In the genomic region with DNA sequence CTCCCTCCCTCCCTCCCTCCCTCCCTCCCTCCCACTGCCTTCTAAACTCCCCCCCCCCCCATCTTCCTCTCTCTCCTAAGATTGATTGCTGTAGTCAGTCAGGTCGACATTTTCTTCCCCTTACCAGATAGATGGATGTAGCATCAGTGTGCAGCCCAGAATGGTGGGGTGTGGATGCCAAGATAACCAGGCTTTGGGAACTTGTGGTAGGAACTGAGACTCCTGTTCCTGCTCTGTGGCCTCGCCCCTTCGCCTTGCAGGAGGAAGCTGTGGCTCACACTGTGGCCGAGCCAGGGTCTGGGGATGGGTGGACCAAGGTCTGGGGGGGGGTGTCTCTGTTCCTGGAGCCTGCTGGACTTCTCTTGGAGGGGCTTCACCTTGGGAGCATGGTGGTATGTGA, we compare ENCODE assay signal across 24 mouse cellular contexts. TPM values are rescaled to one million over a fixed set of nuclear protein-coding genes. Genes with fewer than 3 reads are reported as not detected.
DNase-seq lines count a peak whose midpoint lies in the region; ATAC-seq and TF ChIP-seq lines count a peak whose summit lies in the region.
"Had no signal": no experiment of that assay in that cellular context is flagged by ENCODE, and none has a peak within 500 bp of the region (broad histone marks: within the 10 kb centered on the region; RNA-seq: fewer than 3 reads in every experiment).

No protein-coding gene starts in this region.

- no peak overlapping the region for H3K9ac ChIP-seq in midbrain, embryonic 11.5 days (ENCODE audit: low read length)
- no peak overlapping the region for H3K9ac ChIP-seq in midbrain, embryonic 14.5 days (replicated peaks; ENCODE audit: low read length)
- H3K9ac ChIP-seq in hindbrain, embryonic 12.5 days = no peak overlapping the region
- H3K9ac ChIP-seq in lung, postnatal 0 days (replicated peaks; ENCODE audit: low read depth) = no peak overlapping the region
- H3K9ac ChIP-seq: heart, embryonic 15.5 days; limb, embryonic 13.5 days; midbrain, embryonic 12.5 days had no signal

- peak; percentile 12 for DNase-seq in midbrain, embryonic 11.5 days (ENCODE audit: low spot score, missing footprints)
- no peak for DNase-seq in midbrain, embryonic 14.5 days
- no peak for DNase-seq in lung, postnatal 25 days (ENCODE audit: low spot score)
- no peak for DNase-seq in lung, postnatal 0 days (ENCODE audit: low spot score)
- DNase-seq: adrenal gland, postnatal 25 days; cerebellum, adult 11-12 months; cerebellum, postnatal 10 days; gastrocnemius, postnatal 36 days; heart, postnatal 4 days; kidney, adult 9 months; kidney, postnatal 14 days; layer of hippocampus, postnatal 36 days; lung, postnatal 10 days; thymus, adult 18-20 months; thymus, postnatal 4 days had no signal

- no peaks in the 10 kb centered on the region for H3K36me3 ChIP-seq in midbrain, embryonic 11.5 days (ENCODE audit: control insufficient read depth, insufficient read depth, low read length)
- no peaks in the 10 kb centered on the region for H3K36me3 ChIP-seq in midbrain, embryonic 14.5 days (ENCODE audit: control insufficient read depth, insufficient read depth, low read length)
- no peaks in the 10 kb centered on the region for H3K36me3 ChIP-seq in hindbrain, embryonic 12.5 days
- H3K36me3 ChIP-seq in lung, postnatal 0 days (ENCODE audit: insufficient read depth, low read length) = no peaks in the 10 kb centered on the region
- H3K36me3 ChIP-seq: heart, embryonic 15.5 days; limb, embryonic 13.5 days; midbrain, embryonic 12.5 days had no signal

- 87% methylated on average over 4 of the region's 4 CpGs for WGBS in midbrain, embryonic 11.5 days
- WGBS in midbrain, embryonic 14.5 days = 79% methylated on average over 4 of the region's 4 CpGs
- 75% methylated on average over 4 of the region's 4 CpGs for WGBS in hindbrain, embryonic 12.5 days
- 60% methylated on average over 4 of the region's 4 CpGs for WGBS in lung, postnatal 0 days

- no peak overlapping the region for H3K27ac ChIP-seq in midbrain, embryonic 11.5 days (ENCODE audit: low read depth, low read length)
- no peak overlapping the region for H3K27ac ChIP-seq in midbrain, embryonic 14.5 days (replicated peaks; ENCODE audit: low read depth, low read length)
- H3K27ac ChIP-seq in hindbrain, embryonic 12.5 days = no peak overlapping the region
- H3K27ac ChIP-seq in lung, postnatal 0 days (ENCODE audit: low read length) = no peak overlapping the region
- H3K27ac ChIP-seq: heart, embryonic 15.5 days; hindbrain, postnatal 0 days; layer of hippocampus, adult 2 months; limb, embryonic 13.5 days; midbrain, embryonic 12.5 days had no signal

- ATAC-seq in midbrain, embryonic 11.5 days (ENCODE audit: low FRiP score) = no peak
- no peak for ATAC-seq in midbrain, embryonic 14.5 days (ENCODE audit: low FRiP score, low TSS enrichment)
- peak; percentile 61 for ATAC-seq in granulocyte monocyte progenitor cell, adult 5-6 weeks (replicated peaks; ENCODE audit: poor library complexity, severe bottlenecking)
- ATAC-seq in megakaryocyte, adult 5-6 weeks (ENCODE audit: poor library complexity, severe bottlenecking) = peak; percentile 65
- ATAC-seq in hindbrain, embryonic 12.5 days (ENCODE audit: low FRiP score) = no peak
- ATAC-seq in lung, postnatal 0 days = no peak
- ATAC-seq: hindbrain, postnatal 0 days; intestine, embryonic 16.5 days had no signal

- H3K4me2 ChIP-seq in midbrain, embryonic 11.5 days = no peak overlapping the region
- H3K4me2 ChIP-seq in midbrain, embryonic 14.5 days (ENCODE audit: low read length) = no peak overlapping the region
- H3K4me2 ChIP-seq in hindbrain, embryonic 12.5 days (replicated peaks) = no peak overlapping the region
- H3K4me2 ChIP-seq in lung, postnatal 0 days (replicated peaks; ENCODE audit: low read depth, low read length) = no peak overlapping the region
- H3K4me2 ChIP-seq: heart, embryonic 15.5 days; limb, embryonic 13.5 days; midbrain, embryonic 12.5 days had no signal

- H3K27me3 ChIP-seq in midbrain, embryonic 11.5 days (ENCODE audit: control insufficient read depth, insufficient read depth, low read length) = no peaks in the 10 kb centered on the region
- no peaks in the 10 kb centered on the region for H3K27me3 ChIP-seq in midbrain, embryonic 14.5 days (ENCODE audit: control insufficient read depth, insufficient read depth, low read length)
- no peaks in the 10 kb centered on the region for H3K27me3 ChIP-seq in hindbrain, embryonic 12.5 days
- H3K27me3 ChIP-seq in lung, postnatal 0 days (replicated peaks; ENCODE audit: insufficient read depth, low read length) = no peaks in the 10 kb centered on the region
- H3K27me3 ChIP-seq: limb, embryonic 13.5 days; midbrain, embryonic 12.5 days had no signal

- no peaks in the 10 kb centered on the region for H3K9me3 ChIP-seq in midbrain, embryonic 11.5 days (ENCODE audit: control insufficient read depth, low read length)
- H3K9me3 ChIP-seq in midbrain, embryonic 14.5 days (ENCODE audit: control insufficient read depth, low read length) = no peaks in the 10 kb centered on the region
- no peaks in the 10 kb centered on the region for H3K9me3 ChIP-seq in hindbrain, embryonic 12.5 days (replicated peaks)
- H3K9me3 ChIP-seq in lung, postnatal 0 days (ENCODE audit: low read length) = no peaks in the 10 kb centered on the region
- H3K9me3 ChIP-seq: heart, embryonic 15.5 days; limb, embryonic 13.5 days; midbrain, embryonic 12.5 days had no signal

- H3K4me1 ChIP-seq in midbrain, embryonic 11.5 days (ENCODE audit: control insufficient read depth, insufficient read depth, low read length) = peaks cover 7% of the 10 kb centered on the region; the same call in 1 of the 2 replicates
- H3K4me1 ChIP-seq in midbrain, embryonic 14.5 days (ENCODE audit: control insufficient read depth, insufficient read depth, low read length) = peaks cover 16% of the 10 kb centered on the region
- H3K4me1 ChIP-seq in hindbrain, embryonic 12.5 days = peaks cover 7% of the 10 kb centered on the region
- H3K4me1 ChIP-seq in lung, postnatal 0 days (ENCODE audit: insufficient read depth, low read depth, low read length) = peaks cover 4% of the 10 kb centered on the region; the same call in 1 of the 2 replicates

- H3K4me3 ChIP-seq in midbrain, embryonic 11.5 days (ENCODE audit: low read depth, low read length) = no peak overlapping the region
- H3K4me3 ChIP-seq in midbrain, embryonic 14.5 days (replicated peaks; ENCODE audit: low read depth, low read length) = no peak overlapping the region
- H3K4me3 ChIP-seq in hindbrain, embryonic 12.5 days = no peak overlapping the region
- no peak overlapping the region for H3K4me3 ChIP-seq in lung, postnatal 0 days (ENCODE audit: low read depth, low read length)
- H3K4me3 ChIP-seq: heart, embryonic 15.5 days; layer of hippocampus, adult 2 months; limb, embryonic 13.5 days; midbrain, embryonic 12.5 days had no signal

- no peak for TF ChIP-seq EP300 in lung, postnatal 0 days (IDR thresholded peaks at IDR 0.05)

- TF ChIP-seq CTCF in lung, postnatal 0 days (IDR thresholded peaks at IDR 0.05) = no peak

RNA-seq across cellular contexts. Expression of a gene that starts 4.1 kb away (rescaled TPM):
- polyA plus RNA-seq in midbrain, embryonic 11.5 days (2014; fragmentation: Nextera tagmentation; extraction: Ambion mirVana) = 4.5 and 5.4 TPM in 2 replicates
- 6.2 and 9.6 TPM in 2 replicates for polyA plus RNA-seq in midbrain, embryonic 14.5 days (2014; fragmentation: Nextera tagmentation; extraction: Ambion mirVana)
- 51.0 and 80.1 TPM in 2 replicates for total RNA-seq in granulocyte monocyte progenitor cell, adult 5-6 weeks (2014; fragmentation: Nextera tagmentation)
- 28.9 and 34.4 TPM in 2 replicates for total RNA-seq in granulocyte monocyte progenitor cell, adult 5-6 weeks (2017)
- total RNA-seq in megakaryocyte, adult 5-6 weeks (2015) = 13.3 and 18.0 TPM in 2 replicates
- 16.6 and 17.4 TPM in 2 replicates for total RNA-seq in megakaryocyte, adult 5-6 weeks (2017)
- polyA plus RNA-seq in hindbrain, embryonic 12.5 days (2016; fragmentation: Nextera tagmentation; extraction: Ambion mirVana) = 9.6 and 10.9 TPM in 2 replicates
- 5.0 and 7.2 TPM in 2 replicates for polyA plus RNA-seq in lung, postnatal 0 days (2015; fragmentation: Nextera tagmentation; extraction: Ambion mirVana)

RNA-seq across cellular contexts. Expression of a gene that starts 48.3 kb away (rescaled TPM):
- polyA plus RNA-seq in midbrain, embryonic 11.5 days (2014; fragmentation: Nextera tagmentation; extraction: Ambion mirVana) = 174 and 194 TPM in 2 replicates
- polyA plus RNA-seq in midbrain, embryonic 14.5 days (2014; fragmentation: Nextera tagmentation; extraction: Ambion mirVana) = 210 and 229 TPM in 2 replicates
- total RNA-seq in granulocyte monocyte progenitor cell, adult 5-6 weeks (2014; fragmentation: Nextera tagmentation) = 37.5 and 42.9 TPM in 2 replicates
- 31.1 and 53.1 TPM in 2 replicates for total RNA-seq in granulocyte monocyte progenitor cell, adult 5-6 weeks (2017)
- total RNA-seq in megakaryocyte, adult 5-6 weeks (2015) = 70.0 and 77.0 TPM in 2 replicates
- 31.8 and 39.4 TPM in 2 replicates for total RNA-seq in megakaryocyte, adult 5-6 weeks (2017)
- polyA plus RNA-seq in hindbrain, embryonic 12.5 days (2016; fragmentation: Nextera tagmentation; extraction: Ambion mirVana) = 163 and 182 TPM in 2 replicates
- 89.2 and 91.4 TPM in 2 replicates for polyA plus RNA-seq in lung, postnatal 0 days (2015; fragmentation: Nextera tagmentation; extraction: Ambion mirVana)

Comparison
In these comparisons a context has a peak if more than half of its experiments do, and no peak if none do; other contexts are left out.
1. ATAC-seq: peak in granulocyte monocyte progenitor cell, adult 5-6 weeks (single experiment) and megakaryocyte, adult 5-6 weeks (single experiment); none in midbrain, embryonic 11.5 days (single experiment), midbrain, embryonic 14.5 days (single experiment), hindbrain, embryonic 12.5 days (single experiment) and lung, postnatal 0 days (single experiment).